Mouse (Mus musculus): ENCODE data around the gene Ice1. TPM values are rescaled to one million over a fixed set of nuclear protein-coding genes. Genes with fewer than 3 reads are reported as not detected.

Ice1 gene
- total RNA-seq, 2 experiments from 2014 or later: 4.4 to 8.4 TPM

GRCm38 (mm10) chr13:70590248-70590762 is 47.1 kb downstream of the Ice1 start:
- ATAC-seq (replicated peaks; ENCODE audit: low FRiP score, poor library complexity, severe bottlenecking): no peak

GRCm38 (mm10) chr13:70586969-70587368 is 50.5 kb downstream of the Ice1 start:
- no peak for ATAC-seq (replicated peaks; ENCODE audit: low FRiP score, poor library complexity, severe bottlenecking)

GRCm38 (mm10) chr13:70582517-70582916 is 54.9 kb downstream of the Ice1 start:
- ATAC-seq (replicated peaks; ENCODE audit: low FRiP score, poor library complexity, severe bottlenecking): no peak

GRCm38 (mm10) chr13:70581509-70581908 is 55.9 kb downstream of the Ice1 start:
- no peak for ATAC-seq (replicated peaks; ENCODE audit: low FRiP score, poor library complexity, severe bottlenecking)

GRCm38 (mm10) chr13:70574216-70574615 is 63.2 kb downstream of the Ice1 start:
- ATAC-seq (replicated peaks; ENCODE audit: low FRiP score, poor library complexity, severe bottlenecking): no peak

- no peak for ATAC-seq (replicated peaks; ENCODE audit: low FRiP score, poor library complexity, severe bottlenecking)
Observed at GRCm38 (mm10) chr13:70567889-70568288, 69.5 kb downstream of the Ice1 start.

GRCm38 (mm10) chr13:70553456-70553855 is 84.0 kb downstream of the Ice1 start:
- ATAC-seq (replicated peaks; ENCODE audit: low FRiP score, poor library complexity, severe bottlenecking): no peak

GRCm38 (mm10) chr13:70547457-70547856 is 90.0 kb downstream of the Ice1 start:
- ATAC-seq (replicated peaks; ENCODE audit: low FRiP score, poor library complexity, severe bottlenecking): no peak

GRCm38 (mm10) chr13:70545261-70545660 is 92.2 kb downstream of the Ice1 start:
- no peak for ATAC-seq (replicated peaks; ENCODE audit: low FRiP score, poor library complexity, severe bottlenecking)

GRCm38 (mm10) chr13:70539842-70540241 is 97.6 kb downstream of the Ice1 start:
- no peak for ATAC-seq (replicated peaks; ENCODE audit: low FRiP score, poor library complexity, severe bottlenecking)

GRCm38 (mm10) chr13:70533412-70533811 is 104.0 kb downstream of the Ice1 start:
- ATAC-seq (replicated peaks; ENCODE audit: low FRiP score, poor library complexity, severe bottlenecking): no peak

- no peak for ATAC-seq (replicated peaks; ENCODE audit: low FRiP score, poor library complexity, severe bottlenecking)
Observed at GRCm38 (mm10) chr13:70532719-70533118, 104.7 kb downstream of the Ice1 start.

- ATAC-seq (replicated peaks; ENCODE audit: low FRiP score, poor library complexity, severe bottlenecking): no peak
Observed at GRCm38 (mm10) chr13:70517651-70518050, 119.8 kb downstream of the Ice1 start.

GRCm38 (mm10) chr13:70515004-70515403 is 122.4 kb downstream of the Ice1 start:
- no peak for ATAC-seq (replicated peaks; ENCODE audit: low FRiP score, poor library complexity, severe bottlenecking)

GRCm38 (mm10) chr13:70510199-70510598 is 127.2 kb downstream of the Ice1 start:
- no peak for ATAC-seq (replicated peaks; ENCODE audit: low FRiP score, poor library complexity, severe bottlenecking)

- ATAC-seq (replicated peaks; ENCODE audit: low FRiP score, poor library complexity, severe bottlenecking): no peak
Observed at GRCm38 (mm10) chr13:70509375-70510016, 127.9 kb downstream of the Ice1 start.

- ATAC-seq (replicated peaks; ENCODE audit: low FRiP score, poor library complexity, severe bottlenecking): no peak
Observed at GRCm38 (mm10) chr13:70508708-70509374, 128.6 kb downstream of the Ice1 start.

Data from erythroid progenitor cell, adult 5-6 weeks (primary cell).